Mouse (Mus musculus): ENCODE data around the gene Mrpl2. TPM values are rescaled to one million over a fixed set of nuclear protein-coding genes. Genes with fewer than 3 reads are reported as not detected.

The Mrpl2 gene
- polyA plus RNA-seq, 1 experiment from 2014 or later: 34.1 TPM

GRCm38 (mm10) chr17:46669911-46670310 is 23.9 kb downstream of the Mrpl2 start:
- H3K36me3 ChIP-seq (ENCODE audit: inconsistent target): peaks cover 34% of the 10 kb centered on the region; the same call in 1 of the 2 replicates
- peaks cover 35% of the 10 kb centered on the region for H3K79me2 ChIP-seq (ENCODE audit: inconsistent target)
- 93% methylated on average over 10 of the region's 10 CpGs for WGBS (ENCODE audit: missing documents)
- no peak overlapping the region for H3K4me3 ChIP-seq (ENCODE audit: inconsistent target)
- H3K27ac ChIP-seq: no peak overlapping the region

GRCm38 (mm10) chr17:46673850-46674529 is 28.0 kb downstream of the Mrpl2 start, which contains the start of gene Rrp36:
Gene Rrp36, minus strand, starts transcription at chr17:46674352.
- Histone ChIP-seq H3K27ac (peak within 1 kb of the TSS; percentile 62), H3K4me3 (ENCODE audit: inconsistent target) (peak within 1 kb of the TSS; percentile 91), H3K36me3 (ENCODE audit: inconsistent target) (peaks cover 47% of the 10 kb centered on the region), H3K79me2 (ENCODE audit: inconsistent target) (peaks cover 54% of the 10 kb centered on the region)
- WGBS (ENCODE audit: missing documents): 1% methylated on average over 42 of the region's 43 CpGs

- peak overlapping the region; percentile 91 for H3K4me3 ChIP-seq (ENCODE audit: inconsistent target)
- peaks cover 40% of the 10 kb centered on the region for H3K36me3 ChIP-seq (ENCODE audit: inconsistent target)
- H3K79me2 ChIP-seq (ENCODE audit: inconsistent target): peaks cover 62% of the 10 kb centered on the region
- WGBS (ENCODE audit: missing documents): 44% methylated on average over 15 of the region's 15 CpGs
- H3K27ac ChIP-seq: peak overlapping the region; percentile 62; the same call in 1 of the 2 replicates
Observed at GRCm38 (mm10) chr17:46674530-46675283, 28.7 kb downstream of the Mrpl2 start.

GRCm38 (mm10) chr17:46678416-46678815 is 32.4 kb downstream of the Mrpl2 start, which contains the start of gene Mea1:
Gene Mea1, plus strand, starts transcription at chr17:46678793.
- Histone ChIP-seq H3K27ac (peak within 1 kb of the TSS; percentile 54; the same call in 1 of the 2 replicates), H3K4me3 (ENCODE audit: inconsistent target) (peak within 1 kb of the TSS; percentile 82), H3K79me2 (ENCODE audit: inconsistent target) (peaks cover 47% of the 10 kb centered on the region), H3K36me3 (ENCODE audit: inconsistent target) (peaks cover 38% of the 10 kb centered on the region)
- 96% methylated on average over 7 of the region's 9 CpGs for WGBS (ENCODE audit: missing documents)

- H3K79me2 ChIP-seq (ENCODE audit: inconsistent target): peaks cover 42% of the 10 kb centered on the region
- H3K4me3 ChIP-seq (ENCODE audit: inconsistent target): no peak overlapping the region
- H3K27ac ChIP-seq: no peak overlapping the region
- H3K36me3 ChIP-seq (ENCODE audit: inconsistent target): peaks cover 43% of the 10 kb centered on the region
- 92% methylated on average over 9 of the region's 9 CpGs for WGBS (ENCODE audit: missing documents)
Observed at GRCm38 (mm10) chr17:46678911-46679310, 32.9 kb downstream of the Mrpl2 start.

- 2% methylated on average over 28 of the region's 34 CpGs for WGBS (ENCODE audit: missing documents)
Observed at GRCm38 (mm10) chr17:46679843-46680759, 34.1 kb downstream of the Mrpl2 start.

GRCm38 (mm10) chr17:46680760-46681373 is 34.8 kb downstream of the Mrpl2 start, which contains the start of gene Klhdc3:
Gene Klhdc3, minus strand, starts transcription at chr17:46680914.
- WGBS (ENCODE audit: missing documents): 2% methylated on average over 47 of the region's 49 CpGs
- Histone ChIP-seq H3K4me3 (ENCODE audit: inconsistent target) (peak within 1 kb of the TSS; percentile 82), H3K79me2 (ENCODE audit: inconsistent target) (peaks cover 42% of the 10 kb centered on the region), H3K36me3 (ENCODE audit: inconsistent target) (peaks cover 52% of the 10 kb centered on the region), H3K27ac (peak within 1 kb of the TSS; percentile 57)

More at GRCm38 (mm10) chr17:46679843-46680759, 34.1 kb downstream of the Mrpl2 start:
- H3K27ac ChIP-seq: peak overlapping the region; percentile 54
- H3K79me2 ChIP-seq (ENCODE audit: inconsistent target): peaks cover 42% of the 10 kb centered on the region
- H3K4me3 ChIP-seq (ENCODE audit: inconsistent target): peak overlapping the region; percentile 82
- H3K36me3 ChIP-seq (ENCODE audit: inconsistent target): peaks cover 53% of the 10 kb centered on the region

- H3K27ac ChIP-seq: peak overlapping the region; percentile 57
Observed at GRCm38 (mm10) chr17:46681466-46682118, 35.6 kb downstream of the Mrpl2 start.

GRCm38 (mm10) chr17:46682654-46683389 is 36.8 kb downstream of the Mrpl2 start:
- peaks cover 33% of the 10 kb centered on the region for H3K79me2 ChIP-seq (ENCODE audit: inconsistent target)
- peaks cover 48% of the 10 kb centered on the region for H3K36me3 ChIP-seq (ENCODE audit: inconsistent target)
- H3K4me3 ChIP-seq (ENCODE audit: inconsistent target): no peak overlapping the region
- H3K27ac ChIP-seq: no peak overlapping the region
- 95% methylated on average over 16 of the region's 16 CpGs for whole genome bisulfite sequencing (ENCODE audit: missing documents)

More at GRCm38 (mm10) chr17:46681466-46682118, 35.6 kb downstream of the Mrpl2 start:
- peaks cover 50% of the 10 kb centered on the region for H3K36me3 ChIP-seq (ENCODE audit: inconsistent target)
- peak overlapping the region; percentile 82 for H3K4me3 ChIP-seq (ENCODE audit: inconsistent target)
- WGBS (ENCODE audit: missing documents): 32% methylated on average over 12 of the region's 12 CpGs
- H3K79me2 ChIP-seq (ENCODE audit: inconsistent target): peaks cover 42% of the 10 kb centered on the region

- Histone ChIP-seq H3K36me3 (ENCODE audit: inconsistent target) (peaks cover 45% of the 10 kb centered on the region), H3K4me3 (ENCODE audit: inconsistent target) (no peak overlapping the region)
- 88% methylated on average over 6 of the region's 6 CpGs for WGBS (ENCODE audit: missing documents)
Observed at GRCm38 (mm10) chr17:46685913-46686312, 39.9 kb downstream of the Mrpl2 start.

GRCm38 (mm10) chr17:46690665-46691064 is 44.6 kb downstream of the Mrpl2 start:
- H3K79me2 ChIP-seq (ENCODE audit: inconsistent target): no peaks in the 10 kb centered on the region; the same call in 1 of the 2 replicates
- H3K4me3 ChIP-seq (ENCODE audit: inconsistent target): no peak overlapping the region
- H3K36me3 ChIP-seq (ENCODE audit: inconsistent target): peaks cover 18% of the 10 kb centered on the region
- 99% methylated on average over 11 of the region's 12 CpGs for WGBS (ENCODE audit: missing documents)
- H3K27ac ChIP-seq: no peak overlapping the region

More at GRCm38 (mm10) chr17:46685913-46686312, 39.9 kb downstream of the Mrpl2 start:
- no peak overlapping the region for H3K27ac ChIP-seq
- H3K79me2 ChIP-seq (ENCODE audit: inconsistent target): peaks cover 6% of the 10 kb centered on the region; the same call in 1 of the 2 replicates

- H3K79me2 ChIP-seq (ENCODE audit: inconsistent target): peaks cover 2% of the 10 kb centered on the region; the same call in 1 of the 2 replicates
- 100% methylated on average over 2 of the region's 2 CpGs for WGBS (ENCODE audit: missing documents)
- H3K36me3 ChIP-seq (ENCODE audit: inconsistent target): peaks cover 12% of the 10 kb centered on the region; the same call in 1 of the 2 replicates
- H3K27ac ChIP-seq: no peak overlapping the region
- no peak overlapping the region for H3K4me3 ChIP-seq (ENCODE audit: inconsistent target)
Observed at GRCm38 (mm10) chr17:46691390-46691789, 45.4 kb downstream of the Mrpl2 start.

All from macrophage (primary cell).